Mouse (Mus musculus): ENCODE results near the gene Stac.

GRCm38 (mm10) chr9:111684170-111684569, 6.0 kb downstream of the Stac start:
- TF ChIP-seq E2F4 (IDR thresholded peaks at IDR 0.05; ENCODE audit: insufficient read depth) (no peak), POLR2A (IDR thresholded peaks at IDR 0.05; ENCODE audit: insufficient read length, low read depth) (no peak), USF1 (IDR thresholded peaks at IDR 0.05; ENCODE audit: low read depth) (no peak), SRF (IDR thresholded peaks at IDR 0.05; ENCODE audit: control insufficient read depth, insufficient read length, low read depth) (no peak), POLR2AphosphoS2 (IDR thresholded peaks at IDR 0.05; ENCODE audit: insufficient read length, low read depth) (no peak), TCF3 (IDR thresholded peaks at IDR 0.05; ENCODE audit: insufficient read length, low read depth) (no peak), MAX (IDR thresholded peaks at IDR 0.05; ENCODE audit: low read depth) (no peak), MYOD1 (IDR thresholded peaks at IDR 0.05; ENCODE audit: control insufficient read depth in 1 of 3, insufficient read length in 2 of 3, low read depth in 2 of 3) (no peak)

All from myocyte (in vitro differentiated cells).